Mouse (Mus musculus): ENCODE data around the gene Actl9. TPM values are rescaled to one million over a fixed set of nuclear protein-coding genes. Genes with fewer than 3 reads are reported as not detected.

The Actl9 gene
- total RNA-seq (2021) = not detected
- long read RNA-seq, experiment 1 = 0 reads
- long read RNA-seq, experiment 2 = 0 reads

DNA sequence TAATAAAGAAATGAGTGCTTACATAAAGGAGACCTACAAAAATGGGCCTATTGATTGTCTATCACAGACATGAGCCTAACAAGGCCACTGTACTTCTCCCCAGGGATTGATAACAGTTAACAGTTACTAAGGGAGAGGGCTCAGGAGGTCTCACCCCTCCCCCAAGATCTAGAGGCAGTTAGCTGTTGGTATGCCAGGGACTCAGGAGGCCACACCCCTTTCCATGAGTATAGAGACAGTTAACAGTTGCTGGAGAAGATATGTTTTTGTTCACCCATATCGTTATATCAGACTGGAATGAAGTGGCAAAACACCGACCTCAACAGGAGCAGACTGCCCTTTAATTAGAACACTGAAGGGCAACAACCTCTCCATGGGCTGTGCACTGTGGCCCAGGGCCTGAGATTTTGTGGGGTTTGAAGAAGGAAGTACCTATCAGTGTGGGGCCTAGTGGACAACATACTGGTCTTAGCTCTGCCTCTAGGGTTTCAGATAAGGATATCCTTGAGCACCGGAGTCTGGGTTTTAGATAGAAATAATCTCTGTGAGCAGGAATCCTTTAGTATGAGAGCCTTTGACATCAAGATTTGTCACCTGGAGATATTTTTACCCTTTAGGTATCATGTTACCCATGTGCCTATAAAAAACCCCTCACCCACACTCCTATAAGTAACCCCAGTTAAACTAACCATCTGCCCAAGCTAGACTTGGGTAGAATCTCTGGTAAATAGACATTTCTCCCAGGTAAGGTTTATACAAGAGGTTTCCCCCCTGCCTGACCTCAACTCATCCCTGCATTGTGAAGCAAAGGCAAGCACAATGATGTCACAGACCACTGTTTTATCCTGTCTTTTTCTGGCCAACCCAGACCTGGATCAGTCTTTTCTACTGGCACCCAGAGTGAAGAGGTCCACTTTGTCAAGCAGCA is at the start of gene Actl9:
TSS of gene Actl9 (plus strand) at position 878 of the 928 bp plus-strand sequence.
- intact Hi-C loops (cut with DNase I) = no loop called here
- DNase-seq (ENCODE audit: low spot score in 2 of 2) = no peak

DNA sequence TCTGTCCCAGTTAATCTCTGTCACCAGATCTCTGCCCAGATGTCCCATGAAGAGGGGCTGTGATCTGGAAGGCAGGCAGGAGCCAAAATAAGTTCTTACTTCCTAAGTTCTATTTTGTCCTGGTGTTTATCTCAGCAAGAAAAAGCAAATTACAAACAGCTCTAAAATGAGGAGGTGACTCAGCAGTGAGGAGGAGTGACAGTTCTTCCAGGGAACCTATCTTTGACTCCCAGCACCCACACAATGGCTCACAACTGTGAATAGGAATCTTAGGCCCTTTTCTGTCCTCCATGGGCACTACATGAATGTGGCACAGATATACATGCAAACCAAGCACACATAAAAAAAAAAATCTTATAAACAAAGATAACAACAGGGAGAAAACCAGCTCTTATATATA is 47.0 kb upstream of the Actl9 start:
- DNase-seq (ENCODE audit: low spot score in 2 of 2) = no peak
- intact Hi-C loops (cut with DNase I) = loop anchor here (10.0 kb wide), 1 partner anchor 291 kb away; no protein-coding TSS in a partner anchor

DNA sequence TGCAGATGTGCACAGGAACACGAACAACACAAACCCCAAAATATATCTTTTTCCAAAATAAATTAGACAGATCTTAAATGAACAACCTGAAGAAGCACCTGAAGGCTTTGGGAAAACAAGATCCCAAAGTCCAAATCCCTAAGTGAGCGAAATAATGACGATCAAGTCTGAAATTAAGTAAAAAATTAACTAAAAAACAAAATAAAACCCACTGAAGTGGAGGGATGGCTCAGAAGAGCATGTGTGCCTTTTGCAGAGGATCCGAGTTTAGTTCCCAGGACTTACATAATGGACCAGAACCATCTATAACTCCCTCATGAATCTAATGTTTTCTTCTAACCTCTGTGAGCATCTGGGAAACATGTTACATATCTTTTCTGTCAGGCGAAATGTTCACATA is 40.4 kb upstream of the Actl9 start:
- no peak for DNase-seq (ENCODE audit: low spot score in 2 of 2)
- intact Hi-C loops (cut with DNase I) = no loop called here

DNA sequence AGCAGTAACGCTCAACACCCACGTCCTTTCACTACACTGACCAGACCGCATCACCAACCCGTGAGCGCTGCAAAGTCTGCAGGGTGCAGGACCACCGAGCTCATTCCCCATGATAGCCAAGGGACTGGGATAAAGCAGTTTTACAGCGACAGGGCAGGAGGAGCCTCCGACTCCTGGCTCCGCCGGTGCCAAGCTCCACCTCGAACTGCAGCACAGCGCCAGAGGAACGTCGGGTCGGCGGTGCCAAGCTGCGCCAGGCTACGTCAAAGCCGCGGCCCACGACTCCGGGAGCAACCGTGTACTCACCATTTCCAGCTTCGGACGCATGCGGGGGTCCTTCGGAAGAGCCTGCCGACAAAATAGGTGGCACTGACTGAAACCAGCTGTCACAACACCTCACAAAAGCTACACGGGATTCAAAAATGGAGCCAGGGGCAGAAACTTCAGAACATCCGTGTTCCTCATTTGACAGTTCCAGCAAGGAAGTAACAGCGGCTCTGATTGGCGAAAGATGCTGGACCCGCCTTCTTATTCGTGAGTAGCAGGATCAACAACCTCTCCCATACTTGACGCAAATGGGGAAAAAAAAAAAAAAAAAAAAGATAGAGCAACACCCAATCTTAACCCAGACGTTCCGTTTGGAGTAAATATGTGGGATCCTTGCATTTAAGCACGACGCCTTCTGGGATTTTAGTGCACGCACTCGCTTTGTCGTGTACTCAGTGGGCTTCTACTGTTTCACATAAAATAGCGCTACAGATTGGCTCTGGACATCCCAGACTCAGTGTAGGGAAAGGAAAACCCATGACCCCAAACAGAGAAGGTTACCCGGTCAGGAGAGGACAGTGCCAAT is 38.3 kb upstream of the Actl9 start, which contains the start of gene Zfp101:
TSS of gene Zfp101 (minus strand) at position 460 of the 853 bp plus-strand sequence.
- peak; percentile 92 to 98 for DNase-seq (ENCODE audit: low spot score in 2 of 2)
- intact Hi-C loops (cut with DNase I) = no loop called here

DNA sequence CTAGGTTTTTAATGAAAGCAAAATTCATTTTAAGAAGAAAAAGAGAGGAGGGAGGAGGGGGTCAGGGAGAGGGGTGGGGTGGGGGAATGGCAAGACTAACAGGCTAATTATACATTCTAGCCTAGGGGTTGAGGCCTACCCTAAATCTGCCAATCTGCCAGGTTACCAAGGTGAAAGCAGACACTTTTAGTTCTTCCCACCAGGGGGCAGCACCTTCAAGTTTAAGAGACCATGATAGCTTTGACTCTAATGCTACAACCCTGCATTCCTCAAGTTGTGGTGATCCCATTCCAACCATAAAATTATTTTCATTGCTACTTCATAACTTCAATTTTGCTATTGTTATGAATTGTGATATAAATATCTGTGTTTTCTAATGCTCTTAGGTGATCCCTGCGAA is 6.5 kb downstream of the Actl9 start:
- DNase-seq (ENCODE audit: low spot score in 2 of 2) = peak; percentile 73 to 76

DNA sequence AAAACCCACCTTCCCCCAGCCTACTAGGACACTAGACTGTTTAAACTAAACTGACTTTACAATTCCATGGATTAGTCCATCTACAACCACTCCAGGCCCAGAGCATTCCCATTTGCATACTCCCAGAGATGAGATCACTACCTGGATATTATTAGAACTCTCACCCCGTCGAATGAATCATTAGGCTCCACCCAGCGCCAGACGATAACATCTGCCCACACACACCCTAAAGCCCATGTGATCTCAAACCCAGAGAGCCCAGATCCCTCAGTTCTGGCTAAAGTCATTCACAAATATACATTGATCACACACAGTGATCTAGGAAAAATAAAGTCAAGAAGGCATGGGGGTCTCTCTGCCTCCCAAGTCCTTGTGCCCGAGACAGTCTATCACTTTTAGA is 7.2 kb downstream of the Actl9 start:
- intact Hi-C loops (cut with DNase I) = loop anchor here (2.0 to 5.0 kb wide), 3 partner anchors 99 to 357 kb away; no protein-coding TSS in a partner anchor
- DNase-seq (ENCODE audit: low spot score in 2 of 2) = no peak

More for the DNA sequence above, 6.5 kb downstream of the Actl9 start:
- intact Hi-C loops (cut with DNase I) = loop anchor here (2.0 to 5.0 kb wide), 3 partner anchors 100 to 358 kb away; no protein-coding TSS in a partner anchor

DNA sequence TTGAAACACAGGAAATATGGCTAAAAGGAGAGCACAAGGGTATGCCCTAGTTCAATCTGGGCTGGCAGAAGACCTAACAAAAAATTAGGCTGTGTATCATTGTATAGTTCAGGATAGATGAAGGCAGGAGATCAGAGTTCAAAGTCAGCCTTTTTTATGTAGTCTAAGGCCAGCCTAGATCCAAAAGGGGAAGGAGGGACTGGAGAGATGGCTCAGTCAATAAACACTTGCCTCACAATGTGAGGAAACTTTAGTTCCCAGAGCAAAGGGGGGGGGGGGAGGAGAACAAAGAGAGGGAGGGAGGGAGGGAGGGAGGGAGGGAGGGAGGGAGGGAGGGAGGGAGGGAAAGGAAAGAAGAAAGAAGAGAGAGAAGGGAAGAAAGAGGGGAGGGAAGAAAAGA is 8.5 kb downstream of the Actl9 start:
- intact Hi-C loops (cut with DNase I) = no loop called here
- no peak for DNase-seq (ENCODE audit: low spot score in 2 of 2)

DNA sequence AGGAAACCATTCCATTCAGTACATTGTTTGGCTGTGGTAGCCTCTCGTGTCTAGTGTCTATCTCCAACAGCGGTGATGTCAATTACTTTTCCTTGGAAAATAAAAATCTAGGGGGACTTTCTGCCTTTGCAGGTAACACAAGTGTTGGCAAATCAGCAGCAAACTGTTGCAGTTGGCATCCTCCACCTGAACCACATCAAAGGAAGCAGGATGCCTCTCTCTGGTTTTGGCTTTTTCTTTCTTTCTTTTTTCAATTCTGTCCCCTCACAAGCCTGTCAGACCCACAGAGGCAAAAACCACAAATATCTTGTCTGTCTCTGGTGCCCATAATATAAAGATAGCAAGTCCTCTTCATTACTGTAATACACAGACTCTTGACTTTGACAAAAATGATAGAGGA is 23.9 kb downstream of the Actl9 start:
- no peak for DNase-seq (ENCODE audit: low spot score in 2 of 2)
- intact Hi-C loops (cut with DNase I) = no loop called here

DNA sequence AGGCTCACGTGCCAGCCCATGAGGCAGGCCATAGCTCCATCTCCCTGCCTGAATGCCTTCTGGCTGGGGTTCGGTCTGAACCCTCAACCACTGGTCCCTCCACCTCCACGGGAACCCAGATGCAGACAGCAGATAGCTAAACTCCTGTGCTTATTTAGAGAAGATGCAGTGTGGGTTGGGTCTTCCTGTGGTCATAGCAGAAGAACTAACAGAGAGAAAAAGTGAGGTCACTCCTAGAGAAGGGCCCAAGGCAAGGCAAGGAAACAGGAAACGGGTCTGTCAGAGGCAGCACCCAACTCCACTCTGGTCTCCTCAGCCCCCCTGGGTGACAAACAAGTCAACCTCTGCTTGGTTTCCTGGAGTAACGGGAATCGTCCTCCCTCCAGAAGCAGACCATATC is 38.5 kb downstream of the Actl9 start:
- intact Hi-C loops (cut with DNase I) = no loop called here
- DNase-seq (ENCODE audit: low spot score in 2 of 2) = no peak

Other genes starting within 250 kb of the Actl9 start
- gene Olfr239, start 241.6 kb upstream of the Actl9 start, total RNA-seq (2021) = not detected
- 1 to 10 TPM in 1 of 2 experiments, under 1 TPM in 1; 0.63 to 1.2 TPM for gene Olfr1564, start 211.2 kb upstream of the Actl9 start, total RNA-seq (2021)
- 10 to 100 TPM; 12.2 to 12.6 TPM for gene Zfp955a, start 177.8 kb upstream of the Actl9 start, total RNA-seq (2021)
- not detected for gene Olfr63, start 168.2 kb upstream of the Actl9 start, total RNA-seq (2021)
- gene Zfp955b, start 143.4 kb upstream of the Actl9 start, total RNA-seq (2021) = 10 to 100 TPM; 26.1 to 26.5 TPM
- 10 to 100 TPM; 16.1 to 18.7 TPM for gene Zfp81, start 74.0 kb upstream of the Actl9 start, total RNA-seq (2021)
- 1 to 10 TPM; 7.3 to 7.6 TPM for gene Zfp101, start 38.3 kb upstream of the Actl9 start, total RNA-seq (2021)
- gene Adamts10, start 91.3 kb downstream of the Actl9 start, total RNA-seq (2021) = 10 to 100 TPM; 31.8 to 35.1 TPM
- gene Myo1f, start 122.8 kb downstream of the Actl9 start, total RNA-seq (2021) = 1 to 10 TPM; 1.2 to 1.6 TPM
- gene Zfp414, start 196.2 kb downstream of the Actl9 start, total RNA-seq (2021) = 10 to 100 TPM; 44.4 to 45.7 TPM
- gene Pram1, start 205.2 kb downstream of the Actl9 start, total RNA-seq (2021) = under 1 TPM in 1 of 2 experiments, not detected in 1; 0.55 TPM